ENCODE assay signal across 16 mouse cellular contexts in genomic region chr6:121251256-121251655, GRCm38 (mm10). TPM values are rescaled to one million over a fixed set of nuclear protein-coding genes. Genes with fewer than 3 reads are reported as not detected.
"Had no signal": no experiment of that assay in that cellular context is flagged by ENCODE, and none has a peak within 500 bp of the region (broad histone marks: within the 10 kb centered on the region; RNA-seq: fewer than 3 reads in every experiment).

No protein-coding gene starts in this region.

- H3K27me3 ChIP-seq: limb, embryonic 15.5 days; stomach, embryonic 15.5 days had no signal

- H3K27ac ChIP-seq: layer of hippocampus, adult 2 months; limb, embryonic 15.5 days; liver, embryonic 14.5 days; neural tube, embryonic 13.5 days; stomach, embryonic 15.5 days had no signal

- H3K9ac ChIP-seq: limb, embryonic 15.5 days; liver, embryonic 14.5 days; neural tube, embryonic 13.5 days; stomach, embryonic 15.5 days had no signal

- H3K9me3 ChIP-seq: limb, embryonic 15.5 days; neural tube, embryonic 13.5 days; stomach, embryonic 15.5 days had no signal

- DNase-seq: kidney, adult 9 months; kidney, postnatal 10 days; kidney, postnatal 4 days; lung, adult 18-20 months; right cerebral cortex, postnatal 14 days; thymus, adult 2 months; thymus, postnatal 25 days had no signal

- H3K36me3 ChIP-seq: limb, embryonic 15.5 days; neural tube, embryonic 13.5 days; stomach, embryonic 15.5 days had no signal

- H3K4me3 ChIP-seq: layer of hippocampus, adult 2 months; limb, embryonic 15.5 days; neural tube, embryonic 13.5 days; stomach, embryonic 15.5 days had no signal

- ATAC-seq: midbrain, embryonic 16.5 days had no signal

- H3K4me2 ChIP-seq: limb, embryonic 15.5 days; midbrain, embryonic 11.5 days; neural tube, embryonic 13.5 days; stomach, embryonic 15.5 days had no signal

- H3K4me1 ChIP-seq: limb, embryonic 15.5 days; neural tube, embryonic 13.5 days; stomach, embryonic 15.5 days had no signal

RNA-seq across cellular contexts. Expression of gene Usp18, which starts 5.5 kb away (rescaled TPM):
- total RNA-seq: layer of hippocampus, postnatal 10 days; left cerebral cortex, postnatal 14 days had no signal
